Mouse (Mus musculus) left cerebral cortex, adult 9 months (tissue): ENCODE results near the gene Slc8a1.
A peak's percentile ranks its signal among the peaks of the same experiment; 100 is the strongest.

ENCODE experiments used
- DNase-seq, 2 experiments: peaks; one replicate each; pipeline ENCODE4 v3.0.0; 2022; ENCODE audit warnings: low spot score in 2 of 2

Slc8a1 gene

DNA sequence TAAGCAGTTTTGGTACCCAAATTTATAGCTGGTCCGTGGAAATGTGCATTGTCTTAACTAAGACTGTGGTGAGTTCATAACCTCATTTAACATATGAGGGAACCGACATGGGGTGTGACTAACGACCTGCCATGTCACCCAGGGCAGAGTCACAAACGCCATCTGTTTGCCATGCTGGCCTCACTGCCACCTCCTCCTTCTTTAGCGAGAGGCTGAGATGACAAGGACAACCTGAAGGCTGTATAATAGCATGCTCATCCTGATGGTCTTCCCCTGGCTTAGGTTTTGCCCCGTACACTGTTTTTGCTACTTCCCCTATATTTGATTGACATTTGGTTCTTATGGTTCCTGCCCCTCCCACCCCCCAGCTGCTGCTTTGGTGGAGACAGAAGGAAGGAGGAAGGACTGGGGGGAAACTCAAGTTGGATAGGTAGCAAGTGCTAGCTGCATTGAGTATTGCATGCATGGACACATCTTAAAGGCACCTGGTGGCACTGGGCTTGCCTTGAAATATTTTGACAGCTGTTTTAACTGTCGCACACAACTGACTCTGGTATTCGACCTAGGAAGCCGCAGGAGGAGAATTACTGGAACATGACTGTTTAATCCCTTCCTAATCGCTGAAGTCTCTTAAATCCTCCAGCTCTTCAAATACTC lies 313.8 kb downstream of the Slc8a1 start:
- no peak for DNase-seq

DNA sequence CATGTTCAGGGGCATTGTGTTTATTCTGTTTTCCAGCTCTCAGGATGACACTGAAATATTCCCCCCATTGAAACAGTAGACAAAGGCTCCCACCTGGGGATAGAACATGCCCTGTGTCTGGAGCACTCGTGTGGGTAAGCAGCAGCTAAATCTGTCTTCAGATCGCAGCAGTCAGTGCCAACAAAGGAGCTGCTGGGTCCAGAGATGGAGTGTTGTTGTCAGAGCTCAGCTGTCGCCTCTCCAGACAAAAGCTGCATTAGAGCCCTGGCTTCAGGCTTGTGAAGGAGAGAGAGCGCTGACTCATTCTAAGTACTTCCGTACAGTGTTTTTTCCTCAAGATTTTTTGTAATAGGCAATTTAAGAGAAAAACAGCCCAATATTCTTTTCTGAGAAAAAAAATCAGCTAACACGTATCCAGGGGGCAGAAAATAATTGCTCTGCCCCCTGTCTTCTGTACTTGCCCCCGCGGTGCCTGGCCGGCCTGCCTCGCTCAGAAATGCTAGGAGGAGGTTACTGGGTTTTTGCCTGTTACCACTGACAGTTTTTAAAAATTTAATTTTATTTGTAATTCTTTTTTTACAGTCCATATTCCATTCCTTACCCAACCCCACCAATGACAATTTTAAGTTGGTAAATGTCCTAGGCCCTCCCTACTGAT lies 318.2 kb downstream of the Slc8a1 start:
- peak; percentile 40 to 63 for DNase-seq

GRCm38 (mm10) chr17:81416361-81417114 lies 321.6 kb downstream of the Slc8a1 start:
- no peak for DNase-seq

GRCm38 (mm10) chr17:81412736-81413135 lies 325.4 kb downstream of the Slc8a1 start:
- DNase-seq: no peak

DNA sequence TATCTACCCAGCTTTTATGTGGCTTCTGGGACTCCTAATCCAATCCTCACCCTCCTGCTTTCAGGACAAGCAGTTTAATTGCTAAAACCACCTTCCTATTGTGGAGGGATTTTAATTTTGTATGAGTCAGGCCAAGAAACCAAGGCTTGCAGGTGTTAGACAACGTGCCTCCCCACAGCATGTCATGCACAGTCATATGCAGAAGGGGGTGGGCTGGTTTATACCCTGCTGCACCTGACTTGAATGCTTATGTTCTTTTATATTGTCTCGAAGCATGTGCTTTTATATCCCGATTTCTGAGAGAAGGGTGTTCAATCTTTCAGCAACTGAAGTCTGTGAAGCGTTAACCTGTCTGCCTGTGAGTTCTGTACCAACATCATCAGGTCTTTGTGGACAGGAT lies 334.0 kb downstream of the Slc8a1 start:
- no peak for DNase-seq

GRCm38 (mm10) chr17:81403121-81403520 lies 335.1 kb downstream of the Slc8a1 start:
- no peak for DNase-seq

DNA sequence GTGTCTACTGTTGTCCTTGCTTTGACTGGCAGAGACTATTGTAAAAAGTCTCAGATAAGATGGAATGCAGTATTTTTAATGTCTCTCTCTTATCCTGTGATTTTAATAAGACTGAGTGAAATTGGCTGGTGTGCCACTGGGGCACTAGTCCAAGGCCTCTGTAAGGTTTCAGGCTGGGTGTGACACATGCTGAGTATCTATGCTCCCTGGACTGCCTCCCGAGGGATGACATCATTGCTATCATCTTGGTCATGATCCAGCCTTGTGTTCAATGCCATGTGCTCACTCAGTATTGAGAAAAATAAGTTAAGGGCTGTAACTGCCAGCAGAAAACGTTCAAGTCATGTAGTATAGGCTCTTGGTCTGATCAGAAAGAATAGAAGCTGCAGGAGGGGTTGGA lies 335.5 kb downstream of the Slc8a1 start:
- peak in 1 of 2 experiments; percentile 63 for DNase-seq

GRCm38 (mm10) chr17:81400377-81400776 lies 337.8 kb downstream of the Slc8a1 start:
- no peak for DNase-seq

- DNase-seq: no peak
These were observed 340.7 kb downstream of the Slc8a1 start for GRCm38 (mm10) chr17:81397434-81397833.

DNA sequence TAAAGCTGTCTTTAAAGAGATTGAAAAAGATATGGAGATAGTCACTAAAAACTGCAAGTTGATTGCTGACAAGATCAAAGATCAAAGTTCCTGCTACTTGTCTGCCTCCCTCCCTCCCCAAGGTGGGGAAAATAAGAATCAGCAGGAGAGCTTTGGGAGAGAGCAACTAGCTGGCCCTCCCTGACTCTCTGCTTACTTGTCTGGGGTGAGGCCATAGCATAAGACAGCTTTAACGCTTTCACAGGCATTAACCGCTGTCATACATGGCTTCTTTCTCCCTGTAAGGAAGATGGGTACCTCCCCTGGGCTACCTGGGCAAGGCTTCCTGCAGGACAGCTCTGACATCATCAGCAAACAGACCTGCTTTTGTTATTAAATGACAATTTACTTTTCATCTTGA lies 344.1 kb downstream of the Slc8a1 start:
- DNase-seq: no peak

DNA sequence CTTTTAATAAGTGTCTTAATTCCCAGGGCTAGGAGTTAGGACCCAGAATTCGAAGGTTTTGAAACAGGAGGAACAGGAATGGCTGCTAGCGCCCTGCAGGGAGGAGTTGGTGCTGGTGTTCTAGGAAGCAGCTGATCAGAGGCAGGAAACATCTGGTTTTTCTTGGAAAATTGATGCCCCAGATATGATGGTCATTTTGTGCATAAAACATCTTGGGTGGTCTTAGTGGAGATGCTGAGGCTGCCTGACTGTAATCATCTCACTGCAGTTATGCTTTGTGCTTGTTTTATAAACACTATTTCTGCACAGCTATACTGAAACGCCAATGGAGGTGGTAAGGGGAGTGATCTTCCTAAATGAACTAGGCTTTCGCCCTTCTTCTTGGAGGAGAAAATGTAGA lies 345.1 kb downstream of the Slc8a1 start:
- no peak for DNase-seq

GRCm38 (mm10) chr17:81391478-81391877 lies 346.7 kb downstream of the Slc8a1 start:
- no peak for DNase-seq

GRCm38 (mm10) chr17:81390790-81391189 lies 347.4 kb downstream of the Slc8a1 start:
- DNase-seq: no peak

GRCm38 (mm10) chr17:81386118-81386517 lies 352.1 kb downstream of the Slc8a1 start:
- no peak for DNase-seq

GRCm38 (mm10) chr17:81385476-81385875 lies 352.7 kb downstream of the Slc8a1 start:
- no peak for DNase-seq

- DNase-seq: no peak
These were observed 354.7 kb downstream of the Slc8a1 start for GRCm38 (mm10) chr17:81383461-81383860.

DNA sequence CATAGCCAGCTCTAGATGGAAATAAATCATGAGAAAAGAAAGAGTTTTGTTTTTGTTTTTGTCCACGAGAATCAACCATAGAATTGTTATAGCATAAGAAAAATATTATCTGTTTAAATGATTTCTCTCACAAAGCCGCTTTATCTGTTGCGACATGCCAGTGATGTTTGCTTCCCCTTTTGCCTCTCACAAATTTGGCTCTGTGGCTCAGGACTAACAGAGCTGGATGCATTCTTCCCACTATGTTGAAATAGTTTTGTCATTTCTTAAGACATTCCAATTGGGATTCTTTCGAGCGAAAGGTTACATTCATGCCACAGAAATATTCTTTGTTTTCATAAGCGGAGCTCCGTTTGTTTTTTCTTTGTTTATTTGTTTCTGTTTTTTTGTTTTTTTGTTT lies 359.7 kb downstream of the Slc8a1 start:
- no peak for DNase-seq

DNA sequence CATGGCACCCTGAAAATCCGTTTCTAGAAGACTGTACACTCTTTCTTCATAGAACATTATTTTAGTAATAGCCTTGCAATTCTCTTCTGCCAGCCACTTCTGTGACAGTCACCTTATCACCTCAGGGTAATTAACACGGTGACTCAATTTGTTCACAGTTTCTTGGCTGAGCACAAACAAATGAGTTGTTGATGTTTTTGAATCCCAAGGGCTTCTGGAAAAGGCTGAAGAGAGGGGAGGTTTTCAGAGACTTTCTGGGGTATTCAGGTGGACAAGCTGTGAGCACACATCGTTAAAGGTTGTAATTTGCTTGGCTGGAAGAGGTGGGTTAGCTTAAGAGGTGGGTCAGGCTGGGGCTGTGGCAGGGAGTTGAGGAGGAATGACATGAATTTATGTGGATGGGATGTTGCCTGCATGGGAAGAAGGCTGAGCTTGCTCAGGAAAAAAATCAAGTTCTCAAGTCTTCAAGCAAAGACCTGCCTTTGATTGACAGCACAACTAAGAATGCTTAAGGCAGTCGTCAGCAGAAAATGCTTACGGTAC lies 360.3 kb downstream of the Slc8a1 start:
- DNase-seq: no peak

DNA sequence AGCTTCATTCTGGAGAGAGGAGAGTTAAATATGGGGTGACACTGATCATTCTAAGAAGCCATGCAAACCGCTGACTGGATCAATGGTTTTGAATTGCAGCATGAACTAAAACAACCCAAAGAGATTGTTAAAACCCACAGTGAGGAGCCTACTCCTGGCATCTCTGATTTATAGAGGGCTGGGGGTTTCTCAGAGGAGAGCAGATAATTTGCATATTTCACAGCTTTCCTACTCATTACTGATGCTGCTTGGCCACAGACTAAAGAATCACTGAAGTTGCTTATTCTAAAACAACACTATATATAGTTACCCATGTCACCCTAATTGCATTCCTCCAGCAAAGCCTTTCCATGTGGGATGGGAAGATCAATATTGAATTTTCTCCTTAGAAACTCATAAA lies 361.0 kb downstream of the Slc8a1 start:
- DNase-seq: no peak

GRCm38 (mm10) chr17:81375901-81376300 lies 362.3 kb downstream of the Slc8a1 start:
- DNase-seq: no peak

DNA sequence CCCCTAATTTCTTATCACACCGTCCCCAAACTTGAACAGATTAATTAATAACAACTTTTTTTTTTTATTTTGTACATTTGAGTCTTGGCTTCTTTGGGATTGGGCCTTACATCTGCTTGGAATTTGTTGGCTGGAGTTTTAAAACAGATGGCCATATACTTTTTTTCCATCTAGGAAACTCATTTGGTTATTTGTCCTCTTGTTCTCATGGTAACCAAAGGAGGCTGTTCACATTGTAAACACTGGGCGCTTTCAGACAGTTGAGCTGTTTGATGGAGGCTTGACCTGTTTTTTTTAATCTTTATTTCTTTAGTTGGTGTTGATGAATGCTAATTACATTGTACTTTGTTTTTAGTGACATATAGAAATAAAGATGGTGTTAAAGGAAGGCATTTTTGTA lies 369.1 kb downstream of the Slc8a1 start:
- no peak for DNase-seq

- no peak for DNase-seq
These were observed 369.7 kb downstream of the Slc8a1 start for GRCm38 (mm10) chr17:81368503-81368902.

GRCm38 (mm10) chr17:81363368-81363767 lies 374.8 kb downstream of the Slc8a1 start:
- DNase-seq: no peak
